Mouse (Mus musculus) G1E-ER4 (cell line): ENCODE data around the gene Galnt9. TPM values are rescaled to one million over a fixed set of nuclear protein-coding genes. Genes with fewer than 3 reads are reported as not detected.

ENCODE experiments used
- GATA1 ChIP-seq: IDR thresholded peaks from one replicate; pipeline ENCODE4 v1.8.0; 2012; ENCODE audit warnings: low read length, inconsistent platforms
- polyA plus RNA-seq: library from polyadenylated mRNA; stranded (reverse); fragments of >175 nt; gene quantifications from 2 replicates; pipeline ENCODE4 v1.2.3, GENCODE M21; 2012

Gene Galnt9
- polyA plus RNA-seq, 1 experiment: not detected

- TF ChIP-seq GATA1: no peak
These were observed 53.3 kb downstream of the Galnt9 start for GRCm38 (mm10) chr5:110597502-110597901.

GRCm38 (mm10) chr5:110598298-110599095, 54.3 kb downstream of the Galnt9 start:
- TF ChIP-seq GATA1: no peak

- TF ChIP-seq GATA1: no peak
These were observed 59.0 kb downstream of the Galnt9 start for GRCm38 (mm10) chr5:110603016-110603685.

- TF ChIP-seq GATA1: no peak
These were observed 60.2 kb downstream of the Galnt9 start for GRCm38 (mm10) chr5:110604311-110604710.

- TF ChIP-seq GATA1: no peak
These were observed 61.5 kb downstream of the Galnt9 start for GRCm38 (mm10) chr5:110605531-110606221.

GRCm38 (mm10) chr5:110607767-110608166, 63.6 kb downstream of the Galnt9 start:
- no peak for TF ChIP-seq GATA1

- TF ChIP-seq GATA1: no peak
These were observed 64.2 kb downstream of the Galnt9 start for GRCm38 (mm10) chr5:110608336-110608735.

GRCm38 (mm10) chr5:110608941-110609340, 64.8 kb downstream of the Galnt9 start:
- no peak for TF ChIP-seq GATA1

GRCm38 (mm10) chr5:110609425-110609824, 65.3 kb downstream of the Galnt9 start:
- TF ChIP-seq GATA1: no peak

- no peak for TF ChIP-seq GATA1
These were observed 65.7 kb downstream of the Galnt9 start for GRCm38 (mm10) chr5:110609868-110610267.

GRCm38 (mm10) chr5:110610484-110610883, 66.3 kb downstream of the Galnt9 start:
- TF ChIP-seq GATA1: no peak

- no peak for TF ChIP-seq GATA1
These were observed 67.4 kb downstream of the Galnt9 start for GRCm38 (mm10) chr5:110611435-110612158.

- TF ChIP-seq GATA1: no peak
These were observed 75.1 kb downstream of the Galnt9 start for GRCm38 (mm10) chr5:110619226-110619625.

- no peak for TF ChIP-seq GATA1
These were observed 80.2 kb downstream of the Galnt9 start for GRCm38 (mm10) chr5:110624319-110624718.

- no peak for TF ChIP-seq GATA1
These were observed 83.2 kb downstream of the Galnt9 start for GRCm38 (mm10) chr5:110627351-110627750.
